Mouse (Mus musculus): ENCODE data around the gene Gm13290.
"Not testable (repeated sequence)": the region's sequence is repeated elsewhere in the genome, so short reads cannot be mapped to it uniquely, and the experiment has no call there.

DNA sequence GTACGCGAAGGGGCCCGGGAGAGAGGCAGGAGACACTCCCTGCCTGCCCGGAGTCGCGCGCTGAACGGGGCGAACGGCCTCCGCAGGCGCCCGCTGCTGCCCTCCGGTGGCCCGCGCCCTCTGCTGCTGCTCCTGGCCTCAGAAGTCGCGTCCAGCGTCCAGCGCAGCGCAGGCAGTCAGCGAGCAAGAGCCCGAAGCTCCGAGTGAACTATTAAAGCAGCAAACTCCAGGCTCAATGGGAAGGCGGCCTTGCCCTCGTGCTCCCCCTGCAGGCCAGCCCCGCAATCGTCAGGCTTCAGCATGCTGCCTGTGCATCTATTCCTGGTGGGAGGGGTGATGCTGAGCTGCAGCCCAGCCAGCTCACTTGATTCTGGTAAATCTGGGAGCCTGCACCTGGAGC is 17.6 kb downstream of the Gm13290 start, which contains the start of gene Gm13278:
- not testable (repeated sequence) for TF ChIP-seq CTCF (IDR thresholded peaks at IDR 0.05); POLR2A (IDR thresholded peaks at IDR 0.05; ENCODE audit: insufficient read depth, low read depth, low read length)
